Mouse (Mus musculus) thymus, adult 2 months (tissue): Measurements from ENCODE around the gene Nfxl1. TPM values are rescaled to one million over a fixed set of nuclear protein-coding genes. Genes with fewer than 3 reads are reported as not detected.

Experiments
- DNase-seq: peaks from one replicate; pipeline ENCODE4 v3.0.0; 2021
- H3K27ac ChIP-seq: fragments of 200-500 bp; 2 replicates; pipeline ENCODE4 v1.5.1; 2012; ENCODE audit warnings: low read length, control low read depth; ENCODE audit not compliant: control insufficient read depth, insufficient read depth
- H3K27me3 ChIP-seq: fragments of 200-500 bp; 2 replicates; pipeline ENCODE4 v1.6.1; 2012; ENCODE audit warnings: mild to moderate bottlenecking, low read length, moderate library complexity, mixed read lengths; ENCODE audit not compliant: control insufficient read depth, insufficient read depth
- H3K36me3 ChIP-seq: fragments of 200-500 bp; 2 replicates; pipeline ENCODE4 v1.6.1; 2012; ENCODE audit warnings: mild to moderate bottlenecking, low read length, moderate library complexity; ENCODE audit not compliant: control insufficient read depth, insufficient read depth
- H3K4me1 ChIP-seq: fragments of 200-500 bp; replicated peaks from 2 replicates; pipeline ENCODE4 v1.6.1; 2012; ENCODE audit warnings: low read length; ENCODE audit not compliant: control insufficient read depth, insufficient read depth
- H3K4me3 ChIP-seq: fragments of 200-500 bp; 2 replicates; pipeline ENCODE4 v1.5.1; 2012; ENCODE audit warnings: mild to moderate bottlenecking, low read length, control low read depth, moderate library complexity; ENCODE audit not compliant: control insufficient read depth, insufficient read depth
- CTCF ChIP-seq: fragments of 200-500 bp; IDR thresholded peaks from 2 replicates; pipeline ENCODE4 v1.5.1; 2012; ENCODE audit warnings: mild to moderate bottlenecking, control low read depth, low read length, moderate library complexity, borderline replicate concordance; ENCODE audit not compliant: control insufficient read depth, poor library complexity, insufficient read depth; ENCODE audit errors: extremely low read depth
- POLR2A ChIP-seq: fragments of 200-500 bp; IDR thresholded peaks from 2 replicates; pipeline ENCODE4 v1.6.1; 2012; ENCODE audit warnings: mild to moderate bottlenecking, low read length, control low read depth, moderate library complexity; ENCODE audit not compliant: control insufficient read depth, poor library complexity, insufficient read depth; ENCODE audit errors: extremely low read depth
- WGBS: fragments of 180-500 bp; shearing (Covaris S2); methylation state at CpG from one replicate; pipeline ENCODE4 v1.1.7; 2018; 5-methylcytosine and 5-hydroxymethylcytosine counted together
- polyA plus RNA-seq: library from polyadenylated mRNA; depleted of rRNA; stranded (reverse); fragments of >200 nt; gene quantifications from 2 replicates; pipeline ENCODE4 v1.2.3, GENCODE M21; 2012; rRNA removed

The Nfxl1 gene
- polyA plus RNA-seq, 1 experiment: 7.8 TPM

DNA sequence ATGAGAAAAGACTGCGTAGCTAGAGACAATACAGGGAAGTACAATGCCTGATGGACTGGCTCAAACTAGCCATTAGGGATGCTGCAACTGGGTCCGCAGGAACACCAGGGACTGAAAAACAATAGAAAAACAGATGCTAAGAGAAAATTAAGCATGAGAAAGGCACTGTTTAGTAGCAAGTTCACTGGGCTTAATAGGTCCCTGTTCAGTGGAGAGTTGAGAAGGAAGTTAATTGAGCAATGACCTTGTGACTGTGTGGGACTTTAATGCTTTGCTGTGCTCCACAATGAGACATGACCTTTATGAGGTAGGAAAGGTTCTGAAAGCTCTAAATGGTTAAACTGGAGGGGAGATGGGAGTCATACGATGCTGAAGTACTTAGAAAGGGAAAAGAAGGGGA is 94.6 kb downstream of the Nfxl1 start:
- H3K4me3 ChIP-seq: no peak overlapping the region
- no peak overlapping the region for H3K27ac ChIP-seq
- WGBS: 90% methylated on average over 3 of the region's 3 CpGs
- no peak for DNase-seq
- no peaks in the 10 kb centered on the region for H3K4me1 ChIP-seq
- H3K27me3 ChIP-seq: no peaks in the 10 kb centered on the region
- TF ChIP-seq CTCF (no peak), POLR2A (no peak)
- no peaks in the 10 kb centered on the region for H3K36me3 ChIP-seq

Other genes with a start within 250 kb of the Nfxl1 start
- gene Corin, start 55.2 kb downstream of the Nfxl1 start, polyA plus RNA-seq: 0.48 and 3.5 TPM in 2 replicates
- 0.66 and 1.2 TPM in 2 replicates for gene Zar1, start 21.6 kb upstream of the Nfxl1 start, polyA plus RNA-seq
- 0.15 TPM in 2 replicates for gene Gm5868, start 27.9 kb upstream of the Nfxl1 start, polyA plus RNA-seq
- 1.4 and 1.6 TPM in 2 replicates for gene Cnga1, start 84.6 kb upstream of the Nfxl1 start, polyA plus RNA-seq
- gene Nipal1, start 88.1 kb upstream of the Nfxl1 start, polyA plus RNA-seq: 1.6 and 1.7 TPM in 2 replicates
- gene Txk, start 193.1 kb upstream of the Nfxl1 start, polyA plus RNA-seq: 20.0 and 22.8 TPM in 2 replicates